In genomic region chr13:99078643-99079042, GRCm38 (mm10) we compare ENCODE assay signal across 24 mouse cellular contexts.
DNase-seq lines count a peak whose midpoint lies in the region; ATAC-seq and TF ChIP-seq lines count a peak whose summit lies in the region.
"Had no signal": no experiment of that assay in that cellular context is flagged by ENCODE, and none has a peak within 500 bp of the region (broad histone marks: within the 10 kb centered on the region; RNA-seq: fewer than 3 reads in every experiment).

No protein-coding gene starts in this region.

- 89% methylated on average over 10 of the region's 10 CpGs for WGBS in midbrain, embryonic 11.5 days
- WGBS in midbrain, embryonic 16.5 days = 94% methylated on average over 10 of the region's 10 CpGs

- H3K9ac ChIP-seq in midbrain, embryonic 11.5 days (ENCODE audit: low read length) = no peak overlapping the region
- H3K9ac ChIP-seq in midbrain, embryonic 16.5 days (ENCODE audit: low read depth, low read length) = no peak overlapping the region
- H3K9ac ChIP-seq: forebrain, embryonic 13.5 days; heart, embryonic 12.5 days; heart, embryonic 15.5 days; hindbrain, embryonic 14.5 days had no signal

- no peak for TF ChIP-seq CTCF in cortical plate, adult 2 months (IDR thresholded peaks at IDR 0.05; ENCODE audit: extremely low read depth, insufficient read depth, low read length)

- ATAC-seq in midbrain, embryonic 11.5 days (ENCODE audit: low FRiP score) = no peak
- ATAC-seq in midbrain, embryonic 16.5 days = no peak
- ATAC-seq: CD4-positive, CD25-positive, alpha-beta regulatory T cell, adult 4 months; forebrain, embryonic 13.5 days; forebrain, embryonic 16.5 days; hindbrain, postnatal 0 days; inflammation-experienced regulatory T-cells, adult 6 months had no signal

- intact Hi-C loops in heart, postnatal 36 days (cut with DNase I) = no loop called here

- DNase-seq in heart, adult 11 months = peak; percentile 89
- DNase-seq in heart, postnatal 36 days = no peak
- peak; percentile 28 for DNase-seq in midbrain, embryonic 11.5 days (ENCODE audit: low spot score, missing footprints)
- peak; percentile 59 for DNase-seq in brain, adult 2 months (ENCODE audit: low read depth, low spot score)
- DNase-seq: adrenal gland, adult 2 months; adrenal gland, postnatal 14 days; cerebellum, adult 11-12 months; cerebellum, adult 8-10 months; cerebellum, postnatal 10 days; cerebellum, postnatal 36 days; gastrocnemius, postnatal 14 days; heart, postnatal 10 days; heart, postnatal 4 days had no signal

- H3K4me2 ChIP-seq in midbrain, embryonic 11.5 days = no peak overlapping the region
- no peak overlapping the region for H3K4me2 ChIP-seq in midbrain, embryonic 16.5 days (ENCODE audit: low read length)
- H3K4me2 ChIP-seq: forebrain, embryonic 13.5 days; heart, embryonic 12.5 days; heart, embryonic 15.5 days; hindbrain, embryonic 14.5 days had no signal

- peak; percentile 10; the same call in 1 of the 2 replicates for TF ChIP-seq POLR2A in cortical plate, adult 2 months (IDR thresholded peaks at IDR 0.05; ENCODE audit: extremely low read depth, insufficient read depth, low read length)

- no peaks in the 10 kb centered on the region for H3K9me3 ChIP-seq in midbrain, embryonic 11.5 days (ENCODE audit: control insufficient read depth, low read length)
- no peaks in the 10 kb centered on the region for H3K9me3 ChIP-seq in midbrain, embryonic 16.5 days (replicated peaks; ENCODE audit: control insufficient read depth, low read length, poor library complexity, severe bottlenecking)
- H3K9me3 ChIP-seq: forebrain, embryonic 10.5 days; forebrain, embryonic 13.5 days; heart, embryonic 12.5 days; heart, embryonic 15.5 days had no signal

- H3K27ac ChIP-seq in midbrain, embryonic 11.5 days (ENCODE audit: low read depth, low read length) = no peak overlapping the region
- no peak overlapping the region for H3K27ac ChIP-seq in midbrain, embryonic 16.5 days (ENCODE audit: low read length)
- H3K27ac ChIP-seq in cortical plate, adult 2 months (ENCODE audit: insufficient read depth, low read length) = no peak overlapping the region
- H3K27ac ChIP-seq: forebrain, embryonic 10.5 days; forebrain, embryonic 13.5 days; heart, embryonic 15.5 days; hindbrain, embryonic 14.5 days; hindbrain, postnatal 0 days had no signal

- no peak overlapping the region for H3K4me3 ChIP-seq in midbrain, embryonic 11.5 days (ENCODE audit: low read depth, low read length)
- no peak overlapping the region for H3K4me3 ChIP-seq in midbrain, embryonic 16.5 days (ENCODE audit: low read depth, low read length)
- no peak overlapping the region for H3K4me3 ChIP-seq in cortical plate, adult 2 months (ENCODE audit: insufficient read depth, low read length)
- H3K4me3 ChIP-seq: forebrain, embryonic 10.5 days; forebrain, embryonic 13.5 days; heart, embryonic 12.5 days; heart, embryonic 15.5 days had no signal

- no peaks in the 10 kb centered on the region for H3K27me3 ChIP-seq in midbrain, embryonic 11.5 days (ENCODE audit: control insufficient read depth, insufficient read depth, low read length)
- H3K27me3 ChIP-seq in midbrain, embryonic 16.5 days (ENCODE audit: control insufficient read depth, insufficient read depth, low read depth, low read length) = no peaks in the 10 kb centered on the region
- H3K27me3 ChIP-seq: forebrain, embryonic 13.5 days; heart, embryonic 12.5 days; heart, embryonic 15.5 days had no signal

- no peaks in the 10 kb centered on the region for H3K4me1 ChIP-seq in midbrain, embryonic 11.5 days (ENCODE audit: control insufficient read depth, insufficient read depth, low read length)
- no peaks in the 10 kb centered on the region for H3K4me1 ChIP-seq in midbrain, embryonic 16.5 days (ENCODE audit: control insufficient read depth, insufficient read depth, low read length)
- no peaks in the 10 kb centered on the region for H3K4me1 ChIP-seq in cortical plate, adult 2 months (ENCODE audit: control insufficient read depth, insufficient read depth, low read length)
- H3K4me1 ChIP-seq: forebrain, embryonic 10.5 days; forebrain, embryonic 13.5 days had no signal

- H3K36me3 ChIP-seq in midbrain, embryonic 11.5 days (ENCODE audit: control insufficient read depth, insufficient read depth, low read length) = no peaks in the 10 kb centered on the region
- H3K36me3 ChIP-seq in midbrain, embryonic 16.5 days (ENCODE audit: control insufficient read depth, insufficient read depth, low read length) = no peaks in the 10 kb centered on the region
- H3K36me3 ChIP-seq: forebrain, embryonic 10.5 days; heart, embryonic 12.5 days; heart, embryonic 15.5 days had no signal

Comparison
In these comparisons a context has a peak if more than half of its experiments do, and no peak if none do; other contexts are left out.
1. DNase-seq: peak in heart, adult 11 months (single experiment), midbrain, embryonic 11.5 days (single experiment) and brain, adult 2 months (single experiment); none in heart, postnatal 36 days (0 of 2).